Mouse (Mus musculus) olfactory bulb, adult 2 months (tissue): ENCODE results near the gene Nudcd2.

Experiments used
- CTCF ChIP-seq: fragments of 200-500 bp; IDR thresholded peaks from 2 replicates; pipeline ENCODE4 v1.5.1; 2012; ENCODE audit warnings: low read depth, mild to moderate bottlenecking, low read length, moderate library complexity; ENCODE audit not compliant: insufficient read depth
- POLR2A ChIP-seq: fragments of 200-500 bp; IDR thresholded peaks from 2 replicates; pipeline ENCODE4 v1.6.1; 2012; ENCODE audit warnings: mild to moderate bottlenecking, low read depth, low read length, moderate library complexity; ENCODE audit not compliant: insufficient read depth

DNA sequence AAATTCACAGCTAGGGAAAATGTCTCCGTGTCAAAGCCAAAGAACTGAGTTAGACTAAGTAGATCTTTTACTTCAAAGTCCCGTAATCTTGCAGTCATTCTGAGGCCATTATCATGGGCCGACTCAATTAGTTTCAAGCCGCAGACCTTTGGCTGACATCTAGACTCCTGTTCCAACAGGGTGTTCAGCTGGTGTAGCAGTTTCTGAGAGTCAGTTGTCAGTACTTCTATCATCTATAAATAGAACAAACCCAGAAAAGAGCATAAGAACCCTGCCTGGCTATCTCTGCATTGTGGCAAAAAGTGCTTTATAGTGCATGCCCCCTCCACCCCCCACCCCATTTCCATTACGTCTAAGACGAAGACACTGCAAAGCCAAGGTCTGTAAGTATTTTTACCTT lies 20.4 kb downstream of the Nudcd2 start:
- TF ChIP-seq CTCF, result no peak
- TF ChIP-seq POLR2A, result no peak
